Mouse (Mus musculus): ENCODE measurements at regions not wholly inside any gene's neighbourhood (a gene's known extent, or its start where the extent isn't known, plus 50 kb on each side); places are given as distances from the start of the nearest gene placed in this dataset.

- no peaks in the 10 kb centered on the region for H3K4me1 ChIP-seq (replicated peaks; ENCODE audit: low read depth, low read length)
- TF ChIP-seq POU5F1 (IDR thresholded peaks at IDR 0.05; ENCODE audit: borderline replicate concordance, low read length), result no peak
- TF ChIP-seq NANOG (IDR thresholded peaks at IDR 0.05; ENCODE audit: borderline replicate concordance, low read length), result no peak
- TF ChIP-seq CTCF (conservative IDR thresholded peaks at IDR 0.05; ENCODE audit: low read length), result no peak
- H3K4me3 ChIP-seq (replicated peaks; ENCODE audit: low read length), result no peak overlapping the region
- no peaks in the 10 kb centered on the region for H3K27me3 ChIP-seq (ENCODE audit: insufficient read depth, low read length)
- H3K36me3 ChIP-seq (ENCODE audit: insufficient read depth, low read length), result no peaks in the 10 kb centered on the region
- H3K9me3 ChIP-seq (ENCODE audit: low read length), result no peaks in the 10 kb centered on the region
These were observed 114.9 kb upstream of the Dpt start for GRCm38 (mm10) chr1:164681582-164681981.

GRCm38 (mm10) chr1:164678303-164678702 is 118.1 kb upstream of the Dpt start:
- no peaks in the 10 kb centered on the region for H3K9me3 ChIP-seq (ENCODE audit: low read length)
- TF ChIP-seq NANOG (IDR thresholded peaks at IDR 0.05; ENCODE audit: borderline replicate concordance, low read length) (no peak), CTCF (conservative IDR thresholded peaks at IDR 0.05; ENCODE audit: low read length) (no peak), POU5F1 (IDR thresholded peaks at IDR 0.05; ENCODE audit: borderline replicate concordance, low read length) (no peak)

GRCm38 (mm10) chr1:164652244-164652643 is 144.2 kb upstream of the Dpt start:
- H3K27me3 ChIP-seq (ENCODE audit: insufficient read depth, low read length), result no peaks in the 10 kb centered on the region

More at GRCm38 (mm10) chr1:164678303-164678702, 118.1 kb upstream of the Dpt start:
- H3K36me3 ChIP-seq (ENCODE audit: insufficient read depth, low read length), result no peaks in the 10 kb centered on the region
- H3K4me1 ChIP-seq (replicated peaks; ENCODE audit: low read depth, low read length), result no peaks in the 10 kb centered on the region
- H3K27me3 ChIP-seq (ENCODE audit: insufficient read depth, low read length), result no peaks in the 10 kb centered on the region
- no peak overlapping the region for H3K4me3 ChIP-seq (replicated peaks; ENCODE audit: low read length)

GRCm38 (mm10) chr1:164637901-164638462 is 158.5 kb upstream of the Dpt start:
- no peak for TF ChIP-seq CTCF (conservative IDR thresholded peaks at IDR 0.05; ENCODE audit: low read length)
- no peak for TF ChIP-seq NANOG (IDR thresholded peaks at IDR 0.05; ENCODE audit: borderline replicate concordance, low read length)
- TF ChIP-seq POU5F1 (IDR thresholded peaks at IDR 0.05; ENCODE audit: borderline replicate concordance, low read length), result no peak
- Histone ChIP-seq H3K4me1 (replicated peaks; ENCODE audit: low read depth, low read length) (peaks cover 11% of the 10 kb centered on the region; the same call in 1 of the 2 replicates), H3K27me3 (ENCODE audit: insufficient read depth, low read length) (no peaks in the 10 kb centered on the region), H3K36me3 (ENCODE audit: insufficient read depth, low read length) (no peaks in the 10 kb centered on the region), H3K9me3 (ENCODE audit: low read length) (peaks cover 3% of the 10 kb centered on the region; the same call in 1 of the 2 replicates), H3K4me3 (replicated peaks; ENCODE audit: low read length) (no peak overlapping the region)

More at GRCm38 (mm10) chr1:164652244-164652643, 144.2 kb upstream of the Dpt start:
- Histone ChIP-seq H3K9me3 (ENCODE audit: low read length) (peaks cover 10% of the 10 kb centered on the region; the same call in 1 of the 2 replicates), H3K4me3 (replicated peaks; ENCODE audit: low read length) (no peak overlapping the region), H3K36me3 (ENCODE audit: insufficient read depth, low read length) (no peaks in the 10 kb centered on the region), H3K4me1 (replicated peaks; ENCODE audit: low read depth, low read length) (no peaks in the 10 kb centered on the region)
- no peak for TF ChIP-seq NANOG (IDR thresholded peaks at IDR 0.05; ENCODE audit: borderline replicate concordance, low read length)
- no peak for TF ChIP-seq CTCF (conservative IDR thresholded peaks at IDR 0.05; ENCODE audit: low read length)
- no peak for TF ChIP-seq POU5F1 (IDR thresholded peaks at IDR 0.05; ENCODE audit: borderline replicate concordance, low read length)

GRCm38 (mm10) chr1:164631679-164632078 is 164.8 kb upstream of the Dpt start:
- H3K36me3 ChIP-seq (ENCODE audit: insufficient read depth, low read length), result no peaks in the 10 kb centered on the region
- no peaks in the 10 kb centered on the region for H3K4me1 ChIP-seq (replicated peaks; ENCODE audit: low read depth, low read length)
- H3K9me3 ChIP-seq (ENCODE audit: low read length), result peaks cover 3% of the 10 kb centered on the region; the same call in 1 of the 2 replicates
- H3K4me3 ChIP-seq (replicated peaks; ENCODE audit: low read length), result no peak overlapping the region
- TF ChIP-seq NANOG (IDR thresholded peaks at IDR 0.05; ENCODE audit: borderline replicate concordance, low read length), result no peak
- TF ChIP-seq POU5F1 (IDR thresholded peaks at IDR 0.05; ENCODE audit: borderline replicate concordance, low read length), result no peak
- TF ChIP-seq CTCF (conservative IDR thresholded peaks at IDR 0.05; ENCODE audit: low read length), result no peak
- H3K27me3 ChIP-seq (ENCODE audit: insufficient read depth, low read length), result no peaks in the 10 kb centered on the region; the same call in 1 of the 2 replicates

GRCm38 (mm10) chr1:164628840-164629239 is 167.6 kb upstream of the Dpt start:
- no peak overlapping the region for H3K4me3 ChIP-seq (replicated peaks; ENCODE audit: low read length)
- H3K27me3 ChIP-seq (ENCODE audit: insufficient read depth, low read length), result no peaks in the 10 kb centered on the region; the same call in 1 of the 2 replicates
- no peak for TF ChIP-seq POU5F1 (IDR thresholded peaks at IDR 0.05; ENCODE audit: borderline replicate concordance, low read length)
- H3K9me3 ChIP-seq (ENCODE audit: low read length), result peaks cover 3% of the 10 kb centered on the region; the same call in 1 of the 2 replicates
- no peaks in the 10 kb centered on the region for H3K4me1 ChIP-seq (replicated peaks; ENCODE audit: low read depth, low read length)
- no peaks in the 10 kb centered on the region for H3K36me3 ChIP-seq (ENCODE audit: insufficient read depth, low read length)

GRCm38 (mm10) chr1:164622946-164623345 is 164.8 kb upstream of the Atp1b1 start:
- H3K4me1 ChIP-seq (replicated peaks; ENCODE audit: low read depth, low read length), result no peaks in the 10 kb centered on the region
- no peaks in the 10 kb centered on the region for H3K36me3 ChIP-seq (ENCODE audit: insufficient read depth, low read length)
- TF ChIP-seq POU5F1 (IDR thresholded peaks at IDR 0.05; ENCODE audit: borderline replicate concordance, low read length) (no peak), NANOG (IDR thresholded peaks at IDR 0.05; ENCODE audit: borderline replicate concordance, low read length) (no peak), CTCF (conservative IDR thresholded peaks at IDR 0.05; ENCODE audit: low read length) (no peak)
- no peaks in the 10 kb centered on the region for H3K9me3 ChIP-seq (ENCODE audit: low read length)
- H3K27me3 ChIP-seq (ENCODE audit: insufficient read depth, low read length), result no peaks in the 10 kb centered on the region
- no peak overlapping the region for H3K4me3 ChIP-seq (replicated peaks; ENCODE audit: low read length)

GRCm38 (mm10) chr1:164622417-164622816 is 164.3 kb upstream of the Atp1b1 start:
- Histone ChIP-seq H3K4me1 (replicated peaks; ENCODE audit: low read depth, low read length) (no peaks in the 10 kb centered on the region), H3K9me3 (ENCODE audit: low read length) (no peaks in the 10 kb centered on the region), H3K36me3 (ENCODE audit: insufficient read depth, low read length) (no peaks in the 10 kb centered on the region), H3K4me3 (replicated peaks; ENCODE audit: low read length) (no peak overlapping the region), H3K27me3 (ENCODE audit: insufficient read depth, low read length) (no peaks in the 10 kb centered on the region)
- TF ChIP-seq NANOG (IDR thresholded peaks at IDR 0.05; ENCODE audit: borderline replicate concordance, low read length) (no peak), CTCF (conservative IDR thresholded peaks at IDR 0.05; ENCODE audit: low read length) (no peak), POU5F1 (IDR thresholded peaks at IDR 0.05; ENCODE audit: borderline replicate concordance, low read length) (no peak)

GRCm38 (mm10) chr1:164620129-164620528 is 162.0 kb upstream of the Atp1b1 start:
- Histone ChIP-seq H3K27me3 (ENCODE audit: insufficient read depth, low read length) (no peaks in the 10 kb centered on the region), H3K9me3 (ENCODE audit: low read length) (no peaks in the 10 kb centered on the region), H3K4me3 (replicated peaks; ENCODE audit: low read length) (no peak overlapping the region), H3K4me1 (replicated peaks; ENCODE audit: low read depth, low read length) (no peaks in the 10 kb centered on the region), H3K36me3 (ENCODE audit: insufficient read depth, low read length) (no peaks in the 10 kb centered on the region)
- no peak for TF ChIP-seq CTCF (conservative IDR thresholded peaks at IDR 0.05; ENCODE audit: low read length)
- TF ChIP-seq NANOG (IDR thresholded peaks at IDR 0.05; ENCODE audit: borderline replicate concordance, low read length), result no peak
- TF ChIP-seq POU5F1 (IDR thresholded peaks at IDR 0.05; ENCODE audit: borderline replicate concordance, low read length), result no peak
